Comparison of ENCODE assay signal across 9 mouse cellular contexts in genomic region chr11:102582016-102582610, GRCm38 (mm10). TPM values are rescaled to one million over a fixed set of nuclear protein-coding genes. Genes with fewer than 3 reads are reported as not detected.
DNase-seq lines count a peak whose midpoint lies in the region; ATAC-seq and TF ChIP-seq lines count a peak whose summit lies in the region.
"Had no signal": no experiment of that assay in that cellular context is flagged by ENCODE, and none has a peak within 500 bp of the region (broad histone marks: within the 10 kb centered on the region; RNA-seq: fewer than 3 reads in every experiment).

No protein-coding gene starts in this region.

- H3K36me3 ChIP-seq in embryonic facial prominence, embryonic 13.5 days = no peaks in the 10 kb centered on the region
- no peaks in the 10 kb centered on the region for H3K36me3 ChIP-seq in hindbrain, postnatal 0 days (ENCODE audit: insufficient read depth, low read length)

- no peak for TF ChIP-seq CTCF in hindbrain, postnatal 0 days (IDR thresholded peaks at IDR 0.05; ENCODE audit: low read depth)

- no peak for ATAC-seq in embryonic facial prominence, embryonic 13.5 days (ENCODE audit: insufficient number of reproducible peaks, insufficient read depth, low FRiP score, low TSS enrichment, low read depth)
- ATAC-seq in hindbrain, postnatal 0 days = no peak
- ATAC-seq in megakaryocyte-erythroid progenitor cell, adult 5-6 weeks (replicated peaks; ENCODE audit: low FRiP score, low TSS enrichment, poor library complexity, severe bottlenecking) = no peak

- peak overlapping the region; percentile 43 for H3K4me2 ChIP-seq in embryonic facial prominence, embryonic 13.5 days
- no peak overlapping the region for H3K4me2 ChIP-seq in hindbrain, postnatal 0 days (ENCODE audit: low read depth, low read length)

- peak overlapping the region; percentile 52; the same call in 1 of the 2 replicates for H3K9ac ChIP-seq in embryonic facial prominence, embryonic 13.5 days
- no peak overlapping the region for H3K9ac ChIP-seq in hindbrain, postnatal 0 days (replicated peaks; ENCODE audit: low read length)

- 0 out of 2 replicates have a peak overlapping the region, but pooled peaks have one; percentile 6 for H3K4me3 ChIP-seq in embryonic facial prominence, embryonic 13.5 days
- no peak overlapping the region for H3K4me3 ChIP-seq in hindbrain, postnatal 0 days (ENCODE audit: low read length)

- H3K27ac ChIP-seq in embryonic facial prominence, embryonic 13.5 days = peak overlapping the region; percentile 82
- peak overlapping the region; percentile 45; the same call in 1 of the 2 replicates for H3K27ac ChIP-seq in hindbrain, postnatal 0 days

- no peaks in the 10 kb centered on the region for H3K27me3 ChIP-seq in embryonic facial prominence, embryonic 13.5 days
- no peaks in the 10 kb centered on the region for H3K27me3 ChIP-seq in hindbrain, postnatal 0 days (ENCODE audit: insufficient read depth, low read length)

- DNase-seq in heart, adult 18-20 months = peak; percentile 40 to 45
- no peak for DNase-seq in heart, adult 8-10 months (ENCODE audit: low spot score)
- DNase-seq in hindbrain, postnatal 0 days (ENCODE audit: low spot score) = peak; percentile 6
- peak; percentile 55 to 73 for DNase-seq in lung, postnatal 4 days
- DNase-seq in frontal cortex, postnatal 10 days (ENCODE audit: low spot score in 2 of 2) = no peak
- DNase-seq in MN1 (ENCODE audit: low spot score) = no peak

- peaks cover 48% of the 10 kb centered on the region for H3K4me1 ChIP-seq in embryonic facial prominence, embryonic 13.5 days
- H3K4me1 ChIP-seq in hindbrain, postnatal 0 days (ENCODE audit: insufficient read depth, low read length) = peaks cover 6% of the 10 kb centered on the region

- 15% methylated on average over 13 of the region's 13 CpGs for WGBS in embryonic facial prominence, embryonic 13.5 days
- 21% methylated on average over 13 of the region's 13 CpGs for WGBS in hindbrain, postnatal 0 days

- peaks cover 6% of the 10 kb centered on the region; the same call in 1 of the 2 replicates for H3K9me3 ChIP-seq in embryonic facial prominence, embryonic 13.5 days
- H3K9me3 ChIP-seq in hindbrain, postnatal 0 days (ENCODE audit: low read length) = no peaks in the 10 kb centered on the region

RNA-seq across cellular contexts. Expression of gene Gm11627, which starts 2.9 kb away (rescaled TPM):
- 1 to 10 TPM; 1.1 to 1.2 TPM for total RNA-seq in heart, adult 18-20 months (2021)
- total RNA-seq in heart, adult 8-10 months (2022) = under 1 TPM in 3 of 4 experiments, not detected in 1; 0.34 to 0.65 (median 0.60) TPM
- polyA plus RNA-seq in embryonic facial prominence, embryonic 13.5 days (2015; fragmentation: Nextera tagmentation; extraction: Ambion mirVana) = 16.1 and 17.0 TPM in 2 replicates
- total RNA-seq in hindbrain, postnatal 0 days (2014; rRNA removed) = 2.0 TPM in 1 of 2 replicates, not detected in the other
- polyA plus RNA-seq in hindbrain, postnatal 0 days (2015; fragmentation: Nextera tagmentation; extraction: Ambion mirVana) = 5.2 TPM in 2 replicates
- not detected in 2 replicates for total RNA-seq in megakaryocyte-erythroid progenitor cell, adult 5-6 weeks (2014; fragmentation: Nextera tagmentation)
- total RNA-seq in megakaryocyte-erythroid progenitor cell, adult 5-6 weeks (2017) = not detected in 2 replicates
- total RNA-seq: hematopoietic stem cell, adult 5-6 weeks had no signal

RNA-seq across cellular contexts. Expression of gene Fzd2, which starts 22.1 kb away (rescaled TPM):
- total RNA-seq in heart, adult 18-20 months (2021) = 1 to 10 TPM; 2.0 to 2.2 TPM
- total RNA-seq in heart, adult 8-10 months (2022) = 1 to 10 TPM; 1.5 to 2.5 (median 2.2) TPM
- 63.0 and 67.8 TPM in 2 replicates for polyA plus RNA-seq in embryonic facial prominence, embryonic 13.5 days (2015; fragmentation: Nextera tagmentation; extraction: Ambion mirVana)
- 31.7 and 34.5 TPM in 2 replicates for total RNA-seq in hindbrain, postnatal 0 days (2014; rRNA removed)
- 6.0 and 6.5 TPM in 2 replicates for polyA plus RNA-seq in hindbrain, postnatal 0 days (2015; fragmentation: Nextera tagmentation; extraction: Ambion mirVana)
- total RNA-seq in megakaryocyte-erythroid progenitor cell, adult 5-6 weeks (2014; fragmentation: Nextera tagmentation) = not detected in 2 replicates
- not detected in 2 replicates for total RNA-seq in megakaryocyte-erythroid progenitor cell, adult 5-6 weeks (2017)
- total RNA-seq: hematopoietic stem cell, adult 5-6 weeks had no signal

RNA-seq across cellular contexts. Expression of gene Gpatch8, which starts 25.9 kb away (rescaled TPM):
- 10 to 100 TPM; 17.3 to 18.6 TPM for total RNA-seq in heart, adult 18-20 months (2021)
- total RNA-seq in heart, adult 8-10 months (2022) = 10 to 100 TPM; 16.4 to 22.3 (median 17.8) TPM
- polyA plus RNA-seq in embryonic facial prominence, embryonic 13.5 days (2015; fragmentation: Nextera tagmentation; extraction: Ambion mirVana) = 84.0 and 84.7 TPM in 2 replicates
- 21.0 and 21.3 TPM in 2 replicates for total RNA-seq in hindbrain, postnatal 0 days (2014; rRNA removed)
- polyA plus RNA-seq in hindbrain, postnatal 0 days (2015; fragmentation: Nextera tagmentation; extraction: Ambion mirVana) = 48.9 and 50.6 TPM in 2 replicates
- total RNA-seq in megakaryocyte-erythroid progenitor cell, adult 5-6 weeks (2014; fragmentation: Nextera tagmentation) = 44.9 and 47.2 TPM in 2 replicates
- total RNA-seq in megakaryocyte-erythroid progenitor cell, adult 5-6 weeks (2017) = 34.3 and 38.2 TPM in 2 replicates

Comparison
In these comparisons a context has a peak if more than half of its experiments do, and no peak if none do; other contexts are left out.
1. DNase-seq: peak in heart, adult 18-20 months (2 of 2), hindbrain, postnatal 0 days (single experiment) and lung, postnatal 4 days (2 of 2); none in heart, adult 8-10 months (single experiment), frontal cortex, postnatal 10 days (0 of 2) and MN1 (single experiment).